Comparison of ENCODE assay signal across 13 mouse cellular contexts in genomic region chr15:61159552-61159951, GRCm38 (mm10).
"Had no signal": no experiment of that assay in that cellular context is flagged by ENCODE, and none has a peak within 500 bp of the region (broad histone marks: within the 10 kb centered on the region; RNA-seq: fewer than 3 reads in every experiment).

No protein-coding gene starts in this region.

- DNase-seq: kidney, postnatal 14 days; layer of hippocampus, adult 9-11 months; layer of hippocampus, postnatal 36 days; liver; liver, embryonic 13.5 days; liver, postnatal 0 days; lung, postnatal 14 days; thymus, postnatal 14 days had no signal

- H3K4me1 ChIP-seq: limb, embryonic 12.5 days; liver, embryonic 13.5 days; neural tube, embryonic 12.5 days; stomach, embryonic 15.5 days had no signal

- H3K9ac ChIP-seq: limb, embryonic 12.5 days; liver, embryonic 13.5 days; liver, postnatal 0 days; lung, embryonic 15.5 days; midbrain, embryonic 12.5 days; neural tube, embryonic 12.5 days; stomach, embryonic 15.5 days had no signal

- H3K4me2 ChIP-seq: limb, embryonic 12.5 days; liver, embryonic 13.5 days; lung, embryonic 15.5 days; midbrain, embryonic 12.5 days; neural tube, embryonic 12.5 days; stomach, embryonic 15.5 days had no signal

- H3K9me3 ChIP-seq: limb, embryonic 12.5 days; liver, embryonic 13.5 days; lung, embryonic 15.5 days; midbrain, embryonic 12.5 days; neural tube, embryonic 12.5 days; stomach, embryonic 15.5 days had no signal

- H3K4me3 ChIP-seq: limb, embryonic 12.5 days; liver, embryonic 13.5 days; lung, embryonic 15.5 days; midbrain, embryonic 12.5 days; neural tube, embryonic 12.5 days; stomach, embryonic 15.5 days had no signal

- H3K27ac ChIP-seq: limb, embryonic 12.5 days; liver, embryonic 13.5 days; lung, embryonic 15.5 days; midbrain, embryonic 12.5 days; neural tube, embryonic 12.5 days; stomach, embryonic 15.5 days had no signal

- ATAC-seq: liver, postnatal 0 days had no signal

- H3K27me3 ChIP-seq: liver, embryonic 13.5 days; lung, embryonic 15.5 days; neural tube, embryonic 12.5 days; stomach, embryonic 15.5 days had no signal

- H3K36me3 ChIP-seq: limb, embryonic 12.5 days; liver, embryonic 13.5 days; lung, embryonic 15.5 days; midbrain, embryonic 12.5 days; neural tube, embryonic 12.5 days; stomach, embryonic 15.5 days had no signal
